Mouse (Mus musculus) liver, embryonic 13.5 days (tissue): ENCODE measurements around the gene Slc25a36. TPM values are rescaled to one million over a fixed set of nuclear protein-coding genes. Genes with fewer than 3 reads are reported as not detected.

Experiments used
- ATAC-seq: fragments of 200-750 bp; cut with Nextera tagmentation; 2 replicates; pipeline ENCODE4 v1.8.0; 2017; ENCODE audit warnings: low read depth, mild to moderate bottlenecking, moderate number of reproducible peaks, moderate library complexity
- DNase-seq: peaks from one replicate; pipeline ENCODE4 v3.0.0; 2022
- H3K27ac ChIP-seq: fragments of 300-500 bp; sonication (generic); 2 replicates; pipeline ENCODE4 v1.5.1; 2015; ENCODE audit warnings: moderate library complexity, mild to moderate bottlenecking, inconsistent platforms
- H3K27me3 ChIP-seq: fragments of 300-500 bp; sonication (generic); 2 replicates; pipeline ENCODE4 v1.6.1; 2015; ENCODE audit warnings: mild to moderate bottlenecking, inconsistent platforms
- H3K36me3 ChIP-seq: fragments of 300-500 bp; sonication (generic); 2 replicates; pipeline ENCODE4 v1.6.1; 2015; ENCODE audit warnings: mild to moderate bottlenecking, inconsistent platforms
- H3K4me1 ChIP-seq: fragments of 300-500 bp; sonication (generic); replicated peaks from 2 replicates; pipeline ENCODE4 v1.6.1; 2015; ENCODE audit warnings: inconsistent platforms
- H3K4me2 ChIP-seq: fragments of 300-500 bp; sonication (generic); 2 replicates; pipeline ENCODE4 v1.6.1; 2015; ENCODE audit warnings: inconsistent platforms, mild to moderate bottlenecking, moderate library complexity
- H3K4me3 ChIP-seq: fragments of 300-500 bp; sonication (generic); replicated peaks from 2 replicates; pipeline ENCODE4 v1.5.1; 2015; ENCODE audit warnings: mild to moderate bottlenecking, inconsistent platforms
- H3K9ac ChIP-seq: fragments of 300-500 bp; sonication (generic); 2 replicates; pipeline ENCODE4 v1.6.1; 2015; ENCODE audit warnings: mild to moderate bottlenecking, inconsistent platforms
- H3K9me3 ChIP-seq: fragments of 300-500 bp; sonication (generic); replicated peaks from 2 replicates; pipeline ENCODE4 v1.6.1; 2016; ENCODE audit warnings: inconsistent platforms
- WGBS: fragments of 180-500 bp; shearing (Covaris S2); methylation state at CpG from one replicate; pipeline ENCODE4 v1.1.7; 2015; ENCODE audit not compliant: insufficient replicate concordance; 5-methylcytosine and 5-hydroxymethylcytosine counted together
- polyA plus RNA-seq: library from polyadenylated mRNA; unstranded; fragments of >200 nt; fragmentation: Nextera tagmentation; extraction: Ambion mirVana; gene quantifications from 2 replicates; pipeline ENCODE4 v1.2.1, GENCODE M21; 2015

Slc25a36 gene
- polyA plus RNA-seq, 1 experiment from 2014 or later = 10.1 TPM

GRCm38 (mm10) chr9:97038010-97038409 is 72.9 kb downstream of the Slc25a36 start:
- DNase-seq (no peak), ATAC-seq (no peak)
- Histone ChIP-seq H3K4me2 (no peak overlapping the region), H3K27me3 (no peaks in the 10 kb centered on the region), H3K36me3 (no peaks in the 10 kb centered on the region), H3K4me1 (no peaks in the 10 kb centered on the region), H3K9ac (no peak overlapping the region), H3K27ac (no peak overlapping the region), H3K9me3 (no peaks in the 10 kb centered on the region), H3K4me3 (no peak overlapping the region)
- WGBS = 58% methylated on average over 3 of the region's 3 CpGs

GRCm38 (mm10) chr9:97036656-97037055 is 74.3 kb downstream of the Slc25a36 start:
- Histone ChIP-seq H3K9ac (no peak overlapping the region), H3K4me3 (no peak overlapping the region), H3K27ac (no peak overlapping the region), H3K27me3 (no peaks in the 10 kb centered on the region), H3K36me3 (no peaks in the 10 kb centered on the region), H3K9me3 (no peaks in the 10 kb centered on the region), H3K4me2 (no peak overlapping the region), H3K4me1 (no peaks in the 10 kb centered on the region)
- ATAC-seq (no peak), DNase-seq (no peak)
- 75% methylated on average over 7 of the region's 7 CpGs for whole genome bisulfite sequencing

GRCm38 (mm10) chr9:97027361-97027760 is 83.6 kb downstream of the Slc25a36 start:
- H3K27ac ChIP-seq = no peak overlapping the region
- no peaks in the 10 kb centered on the region for H3K4me1 ChIP-seq
- H3K4me2 ChIP-seq = no peak overlapping the region
- no peak overlapping the region for H3K9ac ChIP-seq
- H3K4me3 ChIP-seq = no peak overlapping the region
- H3K27me3 ChIP-seq = peaks cover 9% of the 10 kb centered on the region; the same call in 1 of the 2 replicates
- H3K9me3 ChIP-seq = no peaks in the 10 kb centered on the region
- H3K36me3 ChIP-seq = no peaks in the 10 kb centered on the region
- DNase-seq = no peak
- 55% methylated on average over 12 of the region's 12 CpGs for WGBS
- ATAC-seq = no peak

GRCm38 (mm10) chr9:97026006-97026405 is 85.0 kb downstream of the Slc25a36 start:
- Histone ChIP-seq H3K27ac (no peak overlapping the region), H3K4me2 (no peak overlapping the region), H3K36me3 (no peaks in the 10 kb centered on the region), H3K4me3 (no peak overlapping the region), H3K4me1 (no peaks in the 10 kb centered on the region), H3K9me3 (no peaks in the 10 kb centered on the region), H3K27me3 (peaks cover 9% of the 10 kb centered on the region; the same call in 1 of the 2 replicates), H3K9ac (no peak overlapping the region)
- 79% methylated on average over 4 of the region's 4 CpGs for WGBS
- DNase-seq (no peak), ATAC-seq (no peak)

Other genes with a start within 250 kb of the Slc25a36 start
- gene Pxylp1, start 218.5 kb downstream of the Slc25a36 start, polyA plus RNA-seq = 1.9 and 2.4 TPM in 2 replicates
- 1.00 and 1.1 TPM in 2 replicates for gene Spsb4, start 92.3 kb downstream of the Slc25a36 start, polyA plus RNA-seq